Mouse (Mus musculus): ENCODE data around the gene Bhmt2.

The Bhmt2 gene

DNA sequence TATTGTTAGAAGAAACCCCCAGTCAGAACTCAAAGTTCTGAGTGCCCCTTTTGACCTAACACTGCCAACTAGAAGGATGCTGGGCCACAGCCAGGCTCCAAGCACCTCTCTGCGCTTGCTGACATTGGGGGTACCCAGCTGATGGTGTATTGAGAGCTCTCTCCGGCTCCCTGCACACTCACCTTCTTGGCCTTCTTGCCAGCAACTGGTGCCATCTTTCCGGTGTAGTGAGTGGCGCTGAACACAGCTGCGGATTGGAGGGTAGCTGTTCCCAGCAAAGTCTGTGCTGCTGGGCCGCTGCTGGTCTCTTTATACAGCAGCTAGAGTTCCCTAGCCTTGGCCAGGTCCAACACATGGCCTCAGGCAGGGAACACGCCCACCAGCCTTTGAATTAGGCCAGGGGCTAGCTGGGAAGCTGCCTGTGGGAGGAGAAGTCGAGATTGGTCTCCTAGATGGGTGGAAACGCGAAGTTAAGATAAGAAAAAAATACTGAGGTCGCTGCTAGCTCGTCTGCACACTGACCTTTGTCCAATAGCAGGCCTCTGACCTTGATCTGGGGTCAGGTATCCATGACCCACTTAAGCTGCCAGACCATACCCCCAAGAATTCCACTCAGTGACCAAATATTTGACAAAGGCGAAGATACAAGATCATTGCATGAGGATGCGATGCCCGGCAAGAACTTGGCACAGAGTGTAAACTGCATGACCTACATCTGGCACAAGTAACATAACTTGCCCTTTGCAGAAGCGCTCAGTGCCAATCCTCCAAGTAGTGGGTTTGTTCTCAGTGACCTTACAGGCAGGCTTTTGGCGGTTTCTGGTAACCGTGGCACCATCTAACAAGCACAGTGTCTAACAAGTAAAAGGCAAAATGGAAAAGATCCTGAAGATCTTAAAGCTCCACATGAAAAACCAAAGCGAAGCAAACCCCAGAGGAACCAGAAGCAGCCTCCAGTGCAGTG is 36.5 kb downstream of the Bhmt2 start, which contains the start of gene Bhmt:
Gene Bhmt, minus strand, starts transcription at position 680 of the 964 bp plus-strand sequence.
- no peak for DNase-seq

DNA sequence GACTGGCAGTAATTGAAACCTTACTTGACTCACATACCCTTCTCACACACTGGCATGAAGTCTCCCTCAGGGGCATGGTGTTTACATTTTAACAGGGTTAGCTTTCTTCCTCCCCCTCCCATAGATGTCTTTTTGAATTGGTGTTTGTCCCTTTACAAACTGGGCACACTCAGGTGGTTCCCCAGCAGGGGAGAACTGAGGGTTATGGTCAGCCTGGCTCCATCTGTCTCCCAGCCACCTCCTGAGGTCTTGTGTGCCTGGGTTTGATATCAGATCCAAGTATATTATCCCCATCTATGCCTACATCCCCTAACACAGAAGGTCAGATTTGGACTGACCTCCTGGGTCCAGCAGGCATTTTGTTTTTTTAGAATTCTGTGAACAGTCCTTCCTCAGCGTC is 37.5 kb downstream of the Bhmt2 start:
- no peak for DNase-seq

DNA sequence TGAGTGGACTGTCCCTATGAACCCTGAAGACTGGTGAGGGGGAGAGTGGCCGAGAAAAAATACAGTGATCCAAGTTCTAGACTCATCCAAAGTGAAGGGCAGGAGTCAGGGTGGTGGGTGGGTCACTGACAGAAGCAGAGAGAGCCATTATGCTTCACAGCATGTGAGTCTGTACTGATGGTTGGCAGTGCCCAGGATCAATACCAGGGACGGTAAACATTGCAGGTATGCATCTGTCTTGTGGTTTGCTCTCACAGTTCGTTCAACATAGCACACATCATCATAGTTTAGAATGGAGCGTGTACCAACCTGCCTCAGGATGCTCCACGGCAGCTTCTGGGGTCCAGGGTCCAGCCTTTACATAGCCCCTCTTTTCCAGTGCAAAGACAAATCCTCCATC is 41.2 kb downstream of the Bhmt2 start:
- DNase-seq = no peak

DNA sequence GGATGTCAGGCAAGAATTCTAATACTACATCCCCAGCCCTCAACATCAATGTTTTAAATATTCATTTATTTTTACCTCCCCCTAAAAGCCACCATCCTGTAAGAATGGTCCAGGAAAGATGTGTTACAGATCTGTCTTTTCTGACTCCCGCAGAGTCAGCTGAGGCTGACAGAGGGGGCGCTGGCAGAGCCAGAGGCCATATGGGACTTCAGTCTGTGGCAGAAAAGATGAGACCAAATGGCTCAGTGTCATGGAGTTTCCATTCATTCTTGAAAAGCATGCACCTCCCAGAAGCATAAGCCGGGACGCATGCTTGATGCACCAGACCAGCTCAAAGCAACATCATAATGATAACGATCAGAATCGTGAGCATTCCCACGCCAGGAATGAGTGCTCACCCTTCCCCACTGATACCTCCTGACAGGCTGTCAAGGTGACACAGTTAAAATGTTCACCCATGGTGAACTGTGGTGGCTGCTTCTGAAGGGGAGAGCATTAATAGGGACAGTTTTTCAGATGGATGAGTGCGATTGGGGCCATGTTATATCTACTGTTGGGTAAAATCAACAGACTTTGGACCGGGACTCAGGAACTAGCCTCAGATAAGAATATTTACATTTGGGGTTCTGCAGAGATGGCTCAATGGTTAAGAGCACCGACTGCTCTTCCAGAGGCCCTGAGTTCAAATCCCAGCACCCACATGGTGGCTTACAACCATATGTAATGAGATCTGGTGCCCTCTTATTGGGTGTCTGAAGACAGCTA is 43.0 kb downstream of the Bhmt2 start:
- no peak for DNase-seq

DNA sequence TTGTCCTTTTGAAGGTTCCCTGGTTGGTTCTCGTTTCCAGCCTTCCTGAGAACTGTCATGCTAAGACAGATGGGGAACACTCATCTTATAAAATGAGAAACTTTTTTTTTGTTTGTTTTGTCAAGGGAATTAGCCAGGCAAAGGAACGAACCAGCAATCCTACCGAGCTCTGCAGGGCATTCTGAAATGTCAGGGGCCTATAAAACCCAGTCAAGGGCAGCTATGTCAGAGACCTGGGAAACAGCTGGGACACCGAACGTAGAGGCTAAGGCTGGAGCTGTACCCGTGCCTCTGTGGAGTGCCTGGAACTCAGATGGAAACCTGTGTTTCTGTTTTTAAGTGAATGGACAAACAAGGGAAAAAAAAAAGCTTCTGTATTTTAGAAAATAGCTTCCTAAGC is 45.2 kb downstream of the Bhmt2 start:
- no peak for DNase-seq

DNA sequence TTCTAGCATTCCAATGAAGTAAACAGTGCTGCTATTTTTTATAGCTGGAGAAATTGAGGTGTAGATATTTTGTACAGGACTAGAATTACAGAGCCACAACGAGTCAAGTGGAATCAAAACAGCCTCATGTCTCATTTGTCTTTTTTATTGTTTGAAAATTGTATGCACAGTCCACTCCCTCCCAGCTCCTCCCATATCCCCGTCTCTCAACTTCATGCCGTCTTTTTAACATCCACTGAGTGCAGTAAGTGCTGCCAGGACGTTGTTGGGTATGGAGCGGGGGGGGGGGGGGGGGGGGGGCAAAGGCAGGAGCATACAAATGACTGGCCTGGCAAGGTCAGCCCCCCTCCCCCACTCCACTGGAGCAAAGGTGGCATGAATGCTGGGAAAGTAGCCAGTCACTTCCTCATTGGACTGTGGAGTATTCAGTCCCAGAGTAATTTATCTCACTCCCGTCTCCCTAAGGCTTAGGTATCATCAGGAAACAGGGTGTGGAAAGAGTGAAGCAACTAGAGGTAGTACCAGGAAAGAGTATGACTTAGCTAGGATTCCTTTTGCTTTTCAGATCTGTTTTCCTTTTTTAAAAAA is 59.6 kb downstream of the Bhmt2 start:
- DNase-seq = peak; percentile 1

DNA sequence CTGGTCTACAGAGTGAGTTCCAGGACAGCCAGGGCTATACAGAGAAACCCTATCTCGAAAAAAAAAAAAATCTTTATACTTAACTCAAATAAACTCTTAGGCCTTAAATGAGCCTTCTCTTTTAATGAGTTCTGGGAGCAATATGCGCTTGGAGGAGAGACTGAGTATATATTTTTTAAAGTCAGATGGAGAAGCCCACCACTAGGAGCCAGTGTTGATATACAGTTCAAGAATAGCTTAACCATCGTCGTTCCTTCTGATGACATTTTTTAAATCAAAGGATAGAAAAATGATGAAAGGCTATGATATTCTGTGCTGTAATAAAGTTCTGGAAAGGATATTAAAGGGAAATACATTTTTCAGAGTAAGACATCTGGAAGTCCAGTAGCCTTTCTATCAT is 60.3 kb downstream of the Bhmt2 start:
- no peak for DNase-seq

DNA sequence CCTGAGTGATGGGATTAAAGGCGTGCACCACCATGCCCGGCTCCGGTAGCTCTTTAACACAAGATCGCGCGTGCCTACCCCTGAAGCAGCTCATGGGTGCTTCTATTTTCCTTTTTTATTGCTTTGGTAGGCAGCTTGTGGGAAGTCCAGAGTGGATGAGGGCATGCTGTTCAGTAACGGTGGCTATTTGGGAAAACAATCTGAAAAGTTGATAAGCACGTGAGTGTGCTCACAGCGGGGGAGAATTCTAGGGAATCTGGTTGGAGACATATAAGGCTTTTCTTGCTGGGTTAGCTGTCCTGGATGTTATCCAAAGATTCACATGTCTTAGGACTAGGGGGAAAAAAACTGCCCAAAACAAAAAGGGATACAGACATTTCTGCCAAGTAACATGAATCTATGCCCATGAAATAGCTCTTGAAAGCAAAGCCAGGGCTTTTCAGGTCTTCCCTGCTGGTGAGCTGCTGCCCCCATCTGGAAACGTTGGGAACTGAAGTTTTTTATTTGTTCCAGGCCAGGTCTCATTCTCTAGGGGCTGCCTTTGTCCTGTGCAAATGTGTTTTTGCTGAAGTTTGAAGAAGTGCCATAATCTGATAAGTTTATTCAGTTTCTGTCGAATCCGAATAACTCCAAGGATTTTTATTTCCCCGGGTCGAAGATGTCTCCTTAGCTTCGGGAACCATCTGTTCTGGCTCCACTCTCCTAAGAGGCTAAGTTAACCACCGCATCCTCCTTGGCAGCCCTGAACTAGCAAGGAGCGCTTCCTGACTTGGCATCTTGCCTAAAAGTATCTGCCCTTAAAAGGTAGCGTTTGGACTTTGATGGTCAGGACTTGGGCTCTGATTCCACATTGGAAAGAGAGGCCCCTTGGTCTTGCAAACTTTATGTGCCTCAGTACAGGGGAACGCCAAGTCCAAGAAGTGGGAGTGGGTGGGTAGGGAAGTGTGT is 61.2 kb downstream of the Bhmt2 start:
- DNase-seq = peak; percentile 82

DNA sequence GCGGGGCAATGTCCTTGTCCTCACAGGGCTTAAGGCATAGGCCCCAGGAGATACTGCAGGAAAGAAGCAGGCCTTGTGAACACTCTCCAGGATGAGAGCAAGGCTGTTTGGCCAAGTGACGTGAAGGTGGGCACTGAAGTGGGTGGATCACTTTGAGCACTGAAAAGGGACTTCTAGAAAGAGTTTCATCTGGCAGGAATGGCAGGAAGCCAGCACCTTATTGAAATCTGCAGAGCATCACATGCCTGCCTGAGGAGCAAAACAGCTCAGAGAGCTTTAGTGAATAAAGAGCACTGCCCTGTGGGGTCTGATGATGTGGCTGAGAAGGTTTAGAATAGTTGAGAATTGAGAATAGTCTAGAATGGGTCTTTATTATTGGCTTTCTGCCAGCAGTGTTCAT is 65.6 kb downstream of the Bhmt2 start:
- DNase-seq = no peak

DNA sequence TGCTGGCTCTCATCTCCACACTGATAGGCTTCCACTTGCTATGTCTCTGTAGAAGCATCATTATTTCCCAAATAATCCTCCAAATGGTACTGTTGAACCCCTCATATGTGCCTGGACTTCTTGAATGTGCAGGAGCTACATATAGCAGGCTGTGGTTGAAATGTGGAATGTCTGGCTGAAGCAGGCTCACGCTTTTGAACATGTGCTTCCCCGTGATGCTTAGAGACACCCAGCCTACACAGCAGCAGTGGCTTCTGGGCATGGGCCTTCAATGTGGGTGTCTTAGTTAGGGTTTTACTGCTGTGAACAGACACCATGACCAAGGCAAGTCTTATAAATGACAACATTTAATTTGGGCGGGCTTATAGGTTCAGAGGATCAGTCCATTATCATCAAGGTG is 66.4 kb downstream of the Bhmt2 start:
- no peak for DNase-seq

DNA sequence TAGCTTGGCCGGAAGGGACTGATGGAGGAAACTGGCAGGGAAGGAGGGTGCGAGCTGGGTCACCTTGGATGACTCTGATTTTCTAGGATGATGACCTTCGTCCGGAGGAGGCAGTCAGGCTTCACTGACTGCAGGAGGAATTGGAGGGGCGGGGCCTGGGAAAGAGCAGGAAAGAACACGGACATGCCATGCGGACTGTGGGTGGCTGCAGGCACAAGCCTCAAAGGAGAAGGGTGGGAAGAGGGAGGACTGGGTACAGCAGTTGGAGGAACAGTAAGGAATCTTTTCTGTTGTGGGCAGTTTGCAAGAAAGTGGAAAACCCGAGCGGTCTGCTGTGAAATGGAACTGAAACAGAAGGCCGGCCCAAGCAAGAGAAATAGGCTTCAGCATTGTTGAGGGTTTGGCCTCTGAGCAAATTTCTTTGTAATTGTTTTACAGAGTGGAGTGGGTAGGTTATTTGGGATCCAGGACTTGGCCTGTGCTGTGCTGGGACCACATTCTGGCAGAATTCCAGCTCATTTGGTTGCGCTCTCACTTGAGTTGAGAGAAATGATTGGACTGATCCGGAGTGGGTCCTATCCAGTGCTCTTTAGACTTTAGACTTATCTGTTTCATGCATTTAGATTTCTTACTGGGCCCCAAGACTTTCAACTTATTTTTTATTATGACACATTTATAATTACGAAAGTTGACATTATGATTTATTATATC is 67.1 kb downstream of the Bhmt2 start:
- no peak for DNase-seq

All from lung, postnatal 36 days (tissue).